Mouse (Mus musculus): ENCODE results near the gene Tmem52b. TPM values are rescaled to one million over a fixed set of nuclear protein-coding genes. Genes with fewer than 3 reads are reported as not detected.

Gene Tmem52b
- total RNA-seq, 2 experiments from 2014 or later: not detected

DNA sequence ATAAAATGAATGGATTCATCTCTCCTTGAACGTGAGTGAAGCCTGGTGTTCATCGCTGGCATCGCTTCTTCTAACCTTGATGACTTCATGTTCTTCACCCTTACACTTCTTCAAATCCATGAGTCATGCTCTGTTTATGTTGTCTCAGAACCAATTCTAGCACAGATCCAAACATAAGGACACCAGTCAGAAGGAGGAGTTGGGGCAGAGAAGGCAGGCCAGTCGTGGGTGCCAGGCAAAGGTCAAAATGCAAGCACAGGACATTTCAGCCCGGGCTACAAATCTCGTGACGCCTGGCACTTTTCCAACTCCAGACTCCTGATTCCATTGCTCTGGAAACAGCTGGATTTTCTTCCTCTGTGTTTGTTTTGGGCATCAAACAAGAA lies 20.2 kb downstream of the Tmem52b start:
- DNase-seq: peak; percentile 85

DNA sequence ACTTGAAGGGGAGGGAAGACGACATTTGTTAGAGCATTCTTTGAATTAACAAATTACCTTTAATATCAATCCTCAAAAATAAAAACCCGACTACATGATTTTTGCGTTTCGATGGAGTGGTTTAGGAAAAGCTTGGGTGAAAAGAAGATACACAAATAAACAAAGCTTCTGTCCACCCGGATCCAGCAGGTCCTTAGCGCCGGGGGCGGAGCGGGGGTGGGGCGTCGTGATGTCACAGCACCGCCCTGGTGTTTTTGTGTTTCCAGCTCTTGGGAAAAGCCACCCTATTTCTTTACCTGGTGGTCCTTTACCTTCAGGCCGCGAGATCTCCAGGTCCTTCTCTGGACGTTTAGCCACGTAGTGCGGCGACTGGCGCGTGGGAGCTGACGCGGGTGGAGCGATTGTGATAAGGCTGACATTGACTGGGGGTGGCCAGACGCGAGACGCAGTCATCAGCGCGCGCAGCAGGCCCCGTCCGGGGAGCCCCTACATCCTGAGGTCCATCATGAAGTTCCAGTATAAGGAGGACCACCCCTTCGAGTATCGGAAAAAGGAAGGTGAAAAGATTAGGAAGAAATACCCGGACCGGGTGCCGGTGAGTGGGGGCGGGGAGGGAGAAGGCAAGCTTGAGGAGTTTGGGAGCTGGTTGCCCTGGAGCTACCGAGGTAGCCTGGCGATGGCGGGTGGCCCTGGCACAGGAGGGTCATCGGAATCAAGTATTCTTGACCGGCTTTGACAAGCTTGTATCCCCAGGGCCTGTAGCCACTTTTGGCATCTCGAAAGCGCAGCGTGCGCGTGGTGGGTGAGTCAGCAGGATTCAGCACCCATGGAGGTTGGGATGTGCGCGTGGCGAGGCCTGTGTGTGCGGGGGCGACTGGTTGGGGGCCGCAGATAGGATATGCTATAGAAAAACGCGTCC lies 20.8 kb downstream of the Tmem52b start, which contains the start of gene Gabarapl1:
Gabarapl1 (plus strand) TSS at position 219 of the 919 bp plus-strand sequence.
- DNase-seq: peak; percentile 91

DNA sequence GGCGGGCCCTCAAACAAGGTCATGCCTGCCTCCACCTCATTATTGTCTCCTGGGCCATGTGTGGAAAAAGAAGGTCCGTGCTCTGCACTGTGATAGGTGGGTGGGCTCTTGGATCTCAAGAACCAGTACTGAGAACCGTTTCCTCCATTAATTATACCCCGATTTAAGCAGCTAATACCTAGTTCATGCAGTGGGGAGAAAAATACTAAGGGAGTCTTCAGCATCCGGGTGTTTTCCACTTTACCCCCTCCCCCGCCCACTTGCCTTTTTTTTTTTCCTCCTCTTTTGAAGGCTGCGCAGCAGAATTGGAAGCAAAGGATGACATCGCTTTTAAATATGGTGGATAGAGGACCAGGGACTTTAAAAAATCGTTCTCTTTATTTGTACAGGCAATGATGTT lies 21.7 kb downstream of the Tmem52b start:
- peak; percentile 12 for DNase-seq

DNA sequence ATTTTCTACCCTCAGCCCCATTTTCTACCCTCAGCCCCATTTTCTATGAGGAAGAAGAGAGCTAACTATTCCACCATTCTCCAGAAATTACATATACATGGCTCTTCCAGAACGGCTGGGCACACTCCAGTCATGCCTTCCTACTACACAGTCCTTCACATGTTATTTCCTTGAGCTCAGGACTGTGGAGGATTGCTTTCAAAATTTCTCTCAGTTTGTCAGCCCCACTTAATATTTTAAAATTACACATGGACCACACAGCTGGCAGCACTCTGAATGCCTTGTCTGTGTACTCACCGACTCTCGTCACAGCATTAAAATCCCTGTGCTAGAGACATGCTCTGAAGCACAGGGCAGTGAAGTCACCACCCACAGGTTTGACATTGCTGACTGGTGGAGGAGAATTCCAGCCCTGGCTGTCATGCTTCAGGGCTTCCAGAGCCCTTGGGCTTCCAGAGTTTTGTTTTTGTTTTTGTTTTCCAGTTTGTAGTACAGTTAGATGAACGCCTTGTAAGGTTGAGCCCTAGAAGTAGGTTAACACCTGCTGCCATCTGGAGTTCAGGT lies 22.4 kb downstream of the Tmem52b start:
- DNase-seq: no peak

DNA sequence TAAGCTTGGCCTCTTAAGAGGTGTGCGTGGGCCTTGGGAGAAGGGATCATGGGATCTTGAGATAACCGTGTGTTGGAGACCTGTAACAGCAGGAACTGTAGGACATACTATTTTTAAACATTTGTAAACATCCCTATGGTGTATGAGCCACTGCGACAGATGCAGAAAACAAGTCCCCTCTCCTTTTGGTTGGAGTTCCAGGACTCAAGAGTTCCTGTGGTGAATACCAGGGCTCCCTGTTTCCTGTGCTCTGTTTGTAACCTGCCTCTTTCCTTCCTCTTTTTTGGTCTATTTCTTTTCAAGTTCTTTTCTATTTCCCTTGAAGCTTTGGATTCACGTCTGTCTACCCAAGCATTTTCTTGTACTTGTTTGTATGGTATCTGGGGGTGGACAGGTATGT lies 23.4 kb downstream of the Tmem52b start:
- DNase-seq: no peak

DNA sequence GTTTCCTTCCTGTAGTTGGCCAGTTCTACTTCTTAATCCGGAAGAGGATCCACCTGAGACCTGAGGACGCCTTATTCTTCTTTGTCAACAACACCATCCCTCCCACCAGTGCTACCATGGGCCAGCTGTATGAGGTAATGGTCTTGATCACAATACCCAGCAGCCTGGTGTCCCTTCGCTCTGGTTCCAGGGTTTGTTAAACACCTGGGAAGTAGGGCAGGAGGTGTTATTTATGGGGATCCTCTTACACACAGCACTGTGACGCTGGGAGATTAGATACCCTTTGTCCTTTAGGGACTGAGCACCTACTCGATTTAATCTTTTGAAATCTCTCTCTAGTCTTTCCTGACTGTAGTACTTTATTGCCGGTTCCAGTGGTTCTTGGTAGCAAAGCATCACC lies 26.2 kb downstream of the Tmem52b start:
- DNase-seq: no peak

DNA sequence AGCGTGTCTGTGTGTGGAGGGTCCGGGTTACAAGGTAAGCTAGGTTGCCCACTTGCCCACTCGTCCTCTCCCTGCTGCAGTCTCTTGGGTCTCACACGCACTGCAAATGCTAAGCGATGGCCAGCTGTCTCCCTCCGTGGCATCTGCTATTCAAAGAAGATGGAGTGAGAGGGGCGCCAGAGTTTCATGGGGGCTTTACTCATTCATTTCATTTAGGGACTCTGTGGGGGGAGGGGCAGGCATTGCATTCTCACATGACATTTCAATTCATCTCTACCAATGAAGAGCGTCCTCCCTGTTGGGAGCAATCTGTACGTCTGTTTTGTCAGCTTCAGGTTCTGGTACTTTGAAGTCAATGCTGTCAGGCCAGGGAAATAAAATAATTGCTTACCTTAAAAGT lies 29.6 kb downstream of the Tmem52b start:
- DNase-seq: no peak

DNA sequence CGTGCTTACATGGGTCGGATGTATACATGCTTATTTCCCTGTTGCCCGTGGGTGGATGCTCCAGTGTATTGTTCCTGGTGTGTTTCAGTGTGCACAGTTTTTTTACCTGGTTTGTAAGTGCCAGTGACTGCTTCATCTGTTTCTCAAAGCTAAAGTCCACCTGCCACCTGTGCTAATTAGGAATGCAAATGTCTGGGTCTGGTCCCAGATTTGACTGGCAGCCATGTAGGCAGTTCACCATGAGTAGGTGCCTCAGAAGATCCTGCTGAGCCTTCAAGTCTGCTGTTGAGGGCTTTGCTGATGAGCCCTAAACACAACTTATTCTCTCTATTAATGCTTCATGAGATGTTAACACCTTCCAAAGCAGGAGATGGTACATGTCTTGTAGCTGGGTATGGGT lies 30.2 kb downstream of the Tmem52b start:
- DNase-seq: no peak

DNA sequence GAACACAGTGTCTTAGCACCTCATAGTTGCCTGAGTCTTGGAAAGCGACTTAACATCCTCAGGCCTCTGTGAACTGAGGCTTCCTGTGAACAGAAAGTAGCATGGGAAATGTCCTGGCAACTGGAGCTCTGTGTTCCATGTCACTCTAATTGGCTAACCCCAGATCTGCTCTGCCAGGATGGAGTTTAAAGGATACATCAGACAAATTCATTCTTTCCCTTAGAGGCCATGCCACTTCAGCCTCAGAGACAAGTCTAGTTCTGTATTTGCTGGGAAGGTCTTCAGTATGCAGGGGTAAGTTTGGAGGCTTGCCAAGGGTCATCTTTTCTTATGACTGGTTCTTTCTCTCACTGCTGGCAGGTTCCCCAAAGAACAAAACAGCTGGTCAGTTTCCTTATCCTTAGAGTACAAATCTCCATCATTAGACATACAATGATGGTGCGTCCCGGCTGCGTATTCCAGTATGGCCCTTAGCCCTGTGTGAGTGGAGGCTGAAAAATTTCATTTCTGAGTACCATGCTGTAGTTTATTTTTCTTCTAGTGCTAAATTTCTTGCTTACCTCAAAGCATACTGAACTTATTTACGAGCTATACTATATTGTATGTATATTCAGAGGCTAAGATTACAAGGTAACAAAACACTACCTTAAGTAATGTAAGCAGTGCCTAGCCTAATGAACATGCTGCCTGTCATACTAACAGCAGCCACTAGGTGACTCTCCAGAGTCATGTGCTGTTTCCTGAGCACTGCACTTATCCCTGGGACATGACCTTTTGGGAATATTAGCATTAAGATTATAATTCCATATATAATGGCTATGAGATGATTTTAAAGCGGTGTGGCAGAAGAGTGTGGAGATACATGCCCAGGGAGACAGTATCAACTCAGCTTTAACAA lies 31.6 kb downstream of the Tmem52b start:
- DNase-seq: peak; percentile 78

DNA sequence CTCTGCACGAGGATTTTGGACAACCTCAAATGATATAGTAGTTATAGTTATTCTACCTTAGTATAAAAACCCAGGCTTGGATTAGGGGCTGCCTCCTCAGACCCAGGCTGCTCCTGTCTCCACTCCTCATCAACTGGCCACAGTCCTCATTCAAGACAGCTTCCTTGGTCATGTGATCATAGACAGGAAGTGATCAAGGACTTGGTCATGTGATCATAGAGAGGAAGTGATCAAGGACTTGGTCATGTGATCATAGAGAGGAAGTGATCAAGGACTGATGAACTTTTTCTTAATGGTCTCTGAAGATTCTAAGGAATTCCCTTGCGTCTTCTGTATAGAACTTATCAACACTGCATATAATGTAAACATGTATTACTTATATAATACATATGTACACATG lies 34.9 kb downstream of the Tmem52b start:
- no peak for DNase-seq

DNA sequence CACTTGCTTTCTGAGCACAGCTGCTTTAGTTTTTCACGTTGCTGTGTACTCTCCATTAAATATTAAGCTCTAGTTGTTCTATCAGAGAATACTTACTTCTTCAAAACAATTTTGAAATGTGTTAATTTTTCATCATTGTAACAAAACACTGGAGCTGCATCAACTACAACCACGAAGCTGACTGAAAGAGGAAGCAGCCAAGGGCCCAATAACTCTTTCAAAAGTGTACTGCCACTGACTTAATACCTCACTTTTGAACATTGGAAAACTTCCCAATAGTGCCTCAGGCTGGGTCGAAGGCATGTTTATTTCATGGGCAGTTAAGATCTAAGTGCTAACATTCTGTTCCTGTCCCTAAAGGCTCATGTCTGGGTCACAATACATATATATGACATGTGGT lies 35.7 kb downstream of the Tmem52b start:
- no peak for DNase-seq

DNA sequence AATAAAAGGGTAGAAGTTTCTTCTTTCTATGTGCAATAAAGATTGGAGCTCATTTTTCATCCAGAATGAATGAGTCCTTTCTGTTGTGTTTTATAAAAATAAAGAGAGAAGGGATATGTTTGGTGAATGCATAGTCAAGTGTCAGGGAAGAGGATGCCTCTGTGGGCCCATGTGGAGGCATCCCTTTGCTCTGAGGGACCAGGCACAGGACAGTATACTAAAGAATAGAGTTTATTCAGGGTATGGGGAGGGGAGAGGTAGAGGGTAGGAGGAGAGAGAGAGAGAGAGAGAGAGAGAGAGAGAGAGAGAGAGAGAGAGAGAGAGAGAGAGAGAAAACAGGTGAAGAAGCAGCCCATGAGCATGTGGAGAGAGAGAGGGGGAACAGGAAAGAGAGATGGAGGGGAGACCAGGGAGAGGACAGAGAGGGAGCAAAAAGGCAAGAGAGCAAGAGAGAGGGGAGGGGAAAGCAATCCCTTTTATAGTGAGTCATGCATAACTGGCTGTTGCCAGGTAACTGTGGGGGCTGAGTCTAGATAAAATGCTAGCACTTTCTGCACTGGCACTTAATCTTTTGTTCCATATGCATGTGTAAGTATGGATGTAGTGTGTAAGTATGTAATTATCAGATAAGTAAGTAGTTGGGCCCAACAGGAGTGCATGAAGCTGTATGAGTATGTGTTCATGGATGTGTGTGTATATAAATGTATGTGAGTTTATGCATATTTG lies 45.1 kb downstream of the Tmem52b start:
- DNase-seq: no peak

DNA sequence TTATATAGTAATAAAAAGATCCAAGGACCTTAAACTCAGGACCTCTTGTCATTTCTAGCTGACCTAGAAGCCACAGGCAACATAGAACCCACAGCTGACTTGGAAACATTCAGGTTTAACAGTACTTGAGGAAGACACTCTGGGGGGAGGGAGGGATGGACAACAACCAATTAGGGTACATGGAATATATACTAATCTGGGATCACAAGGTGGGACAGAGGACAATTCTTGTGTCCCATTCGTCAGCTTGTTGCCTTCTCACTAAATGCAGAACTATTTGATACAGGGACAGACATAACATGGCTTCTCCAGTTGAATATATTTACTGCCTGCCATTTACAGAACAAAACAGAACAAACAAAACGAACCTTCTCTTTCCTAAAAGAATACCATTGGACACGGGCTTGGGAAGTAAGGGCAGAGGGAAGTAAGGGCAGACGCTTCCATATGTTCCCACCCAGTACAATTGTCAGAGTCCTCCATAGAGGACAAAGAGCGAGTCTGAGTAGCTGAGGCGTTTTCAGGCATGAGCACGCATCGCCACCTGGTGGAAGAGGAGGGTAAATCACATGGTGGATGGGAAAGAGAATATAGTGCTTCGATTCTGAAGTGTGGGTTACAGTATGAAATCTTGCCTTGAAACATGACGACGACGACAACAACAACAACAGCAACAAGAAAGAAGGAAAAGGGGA lies 46.7 kb downstream of the Tmem52b start:
- DNase-seq: peak; percentile 84

DNA sequence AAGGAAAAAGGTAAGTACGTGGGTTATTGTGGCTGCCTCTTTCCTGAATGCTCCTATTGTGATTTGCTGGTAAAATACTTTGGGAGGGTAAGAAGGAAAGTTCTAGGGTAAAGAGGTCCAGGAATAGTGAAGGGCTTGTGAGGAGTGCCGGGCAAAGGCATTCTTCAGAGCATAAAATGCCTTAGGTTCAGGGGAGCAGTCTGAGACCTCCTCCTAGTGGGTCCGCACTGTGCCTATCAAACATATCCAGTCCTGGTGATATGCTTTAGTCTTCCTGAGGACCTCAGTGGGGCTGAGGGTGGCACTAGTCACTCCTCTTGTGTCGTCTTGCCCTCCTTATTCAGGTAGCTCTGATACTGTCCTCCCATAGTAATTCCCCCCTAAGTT lies 47.3 kb downstream of the Tmem52b start:
- no peak for DNase-seq

DNA sequence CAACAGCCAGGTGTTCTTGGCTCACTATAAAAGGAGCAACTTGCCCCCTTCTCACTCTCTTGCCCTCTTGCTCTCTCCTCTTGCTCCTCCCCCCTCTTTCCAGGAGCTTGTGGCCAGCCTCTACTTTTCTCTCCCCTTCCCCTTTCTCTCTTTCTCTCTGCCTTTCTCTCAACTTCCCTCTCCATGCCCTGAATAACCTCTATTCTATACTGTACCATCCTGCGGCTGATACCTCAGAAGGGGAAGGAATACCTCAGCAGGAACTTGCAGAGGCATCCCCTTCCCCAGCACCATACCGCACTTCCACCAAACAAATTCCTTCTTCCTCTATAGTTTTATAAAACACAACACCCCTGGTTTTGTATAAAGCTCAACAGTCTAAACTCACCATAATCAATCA lies 52.9 kb downstream of the Tmem52b start:
- DNase-seq: no peak

Other genes with a start within 250 kb of the Tmem52b start
- 1 to 10 TPM; 1.1 to 1.4 TPM for gene Cd69, start 237.1 kb upstream of the Tmem52b start, total RNA-seq (2021)
- gene 4922502D21Rik, start 180.8 kb upstream of the Tmem52b start, total RNA-seq (2021): not detected
- 1 to 10 TPM; 1.4 to 1.5 TPM for gene Clec12a, start 169.9 kb upstream of the Tmem52b start, total RNA-seq (2021)
- not detected for gene Clec12b, start 126.7 kb upstream of the Tmem52b start, total RNA-seq (2021)
- 1 to 10 TPM; 1.9 to 3.7 TPM for gene Clec1b, start 115.3 kb upstream of the Tmem52b start, total RNA-seq (2021)
- under 1 TPM; 0.51 to 0.94 TPM for gene Clec9a, start 103.7 kb upstream of the Tmem52b start, total RNA-seq (2021)
- 10 to 100 TPM in 1 of 2 experiments, 1 to 10 TPM in 1; 7.2 to 11.4 TPM for gene Clec1a, start 60.6 kb upstream of the Tmem52b start, total RNA-seq (2021)
- under 1 TPM in 1 of 2 experiments, not detected in 1; 0.09 TPM for gene Olr1, start 5.4 kb upstream of the Tmem52b start, total RNA-seq (2021)
- gene Gabarapl1, start 20.6 kb downstream of the Tmem52b start, total RNA-seq (2021): 100 to 1,000 TPM; 141 to 191 TPM
- gene Klre1, start 65.3 kb downstream of the Tmem52b start, total RNA-seq (2021): not detected
- 1 to 10 TPM; 1.2 to 1.7 TPM for gene Klrd1, start 79.2 kb downstream of the Tmem52b start, total RNA-seq (2021)
- gene Klrk1, start 111.3 kb downstream of the Tmem52b start, total RNA-seq (2021): under 1 TPM; 0.21 to 0.30 TPM
- gene Klrc3, start 130.8 kb downstream of the Tmem52b start, total RNA-seq (2021): not detected
- not detected for gene Klrc2, start 148.1 kb downstream of the Tmem52b start, total RNA-seq (2021)
- under 1 TPM in 1 of 2 experiments, not detected in 1; 0.48 TPM for gene Klrc1, start 166.4 kb downstream of the Tmem52b start, total RNA-seq (2021)
- gene Klri1, start 204.6 kb downstream of the Tmem52b start, total RNA-seq (2021): under 1 TPM in 1 of 2 experiments, not detected in 1; 0.36 TPM
- not detected for gene Klri2, start 227.9 kb downstream of the Tmem52b start, total RNA-seq (2021)